Mouse (Mus musculus): ENCODE results near the gene Shb. TPM values are rescaled to one million over a fixed set of nuclear protein-coding genes. Genes with fewer than 3 reads are reported as not detected.

Shb gene
- polyA plus RNA-seq, 1 experiment from 2014 or later = 5.8 TPM

- Histone ChIP-seq H3K4me2 (ENCODE audit: low read depth, low read length) (no peak overlapping the region), H3K36me3 (replicated peaks; ENCODE audit: control insufficient read depth, insufficient read depth, low read depth, low read length) (no peaks in the 10 kb centered on the region), H3K27ac (replicated peaks; ENCODE audit: low read depth, low read length) (no peak overlapping the region), H3K4me3 (ENCODE audit: low read depth, low read length) (no peak overlapping the region), H3K9ac (replicated peaks; ENCODE audit: low read length) (no peak overlapping the region), H3K4me1 (ENCODE audit: control insufficient read depth, insufficient read depth, low read length) (peaks cover under 1% of the 10 kb centered on the region), H3K27me3 (ENCODE audit: control insufficient read depth, insufficient read depth, low read length) (no peaks in the 10 kb centered on the region), H3K9me3 (replicated peaks; ENCODE audit: control insufficient read depth, low read length) (no peaks in the 10 kb centered on the region)
- no peak for ATAC-seq (replicated peaks; ENCODE audit: insufficient number of reproducible peaks, low FRiP score, low TSS enrichment, low read depth)
- no peak for DNase-seq (ENCODE audit: low spot score)
- 74% methylated on average over 3 of the region's 3 CpGs for WGBS
Observed at GRCm38 (mm10) chr4:45442237-45442636, 90.0 kb downstream of the Shb start.

- Histone ChIP-seq H3K4me2 (ENCODE audit: low read depth, low read length) (no peak overlapping the region), H3K9ac (replicated peaks; ENCODE audit: low read length) (no peak overlapping the region)
Observed at GRCm38 (mm10) chr4:45441778-45442177, 90.5 kb downstream of the Shb start.

DNA sequence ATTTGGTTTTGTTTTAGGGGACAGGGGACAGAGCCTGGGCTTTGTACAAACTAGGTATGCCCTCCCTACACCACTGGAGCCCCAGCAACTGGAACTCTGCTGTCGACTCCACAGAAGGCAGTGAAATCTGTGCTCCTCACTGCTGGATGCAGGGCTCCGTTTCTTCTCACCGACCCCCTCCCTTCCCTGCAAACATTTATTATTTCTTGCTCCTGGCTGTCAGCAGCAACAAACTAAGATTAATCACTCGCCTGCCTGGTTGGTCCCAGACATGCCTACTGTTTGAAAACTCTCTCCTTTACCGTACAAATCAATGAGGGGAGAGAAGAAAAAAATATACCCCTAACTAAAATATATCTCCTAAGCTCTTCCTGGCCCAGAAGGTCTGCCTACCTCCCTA is 93.0 kb downstream of the Shb start:
- H3K27ac ChIP-seq (replicated peaks; ENCODE audit: low read depth, low read length) = no peak overlapping the region
- H3K9ac ChIP-seq (replicated peaks; ENCODE audit: low read length) = no peak overlapping the region
- H3K27me3 ChIP-seq (ENCODE audit: control insufficient read depth, insufficient read depth, low read length) = no peaks in the 10 kb centered on the region
- ATAC-seq (replicated peaks; ENCODE audit: insufficient number of reproducible peaks, low FRiP score, low TSS enrichment, low read depth) (no peak), DNase-seq (ENCODE audit: low spot score) (no peak)
- WGBS = 58% methylated on average over 5 of the region's 5 CpGs
- no peak overlapping the region for H3K4me2 ChIP-seq (ENCODE audit: low read depth, low read length)
- no peaks in the 10 kb centered on the region for H3K9me3 ChIP-seq (replicated peaks; ENCODE audit: control insufficient read depth, low read length)
- H3K4me3 ChIP-seq (ENCODE audit: low read depth, low read length) = no peak overlapping the region
- peaks cover 10% of the 10 kb centered on the region for H3K4me1 ChIP-seq (ENCODE audit: control insufficient read depth, insufficient read depth, low read length)
- H3K36me3 ChIP-seq (replicated peaks; ENCODE audit: control insufficient read depth, insufficient read depth, low read depth, low read length) = no peaks in the 10 kb centered on the region

More at GRCm38 (mm10) chr4:45441778-45442177, 90.5 kb downstream of the Shb start:
- 40% methylated on average over 1 of the region's 1 CpGs for WGBS
- no peak overlapping the region for H3K27ac ChIP-seq (replicated peaks; ENCODE audit: low read depth, low read length)
- H3K36me3 ChIP-seq (replicated peaks; ENCODE audit: control insufficient read depth, insufficient read depth, low read depth, low read length) = no peaks in the 10 kb centered on the region
- DNase-seq (ENCODE audit: low spot score) (no peak), ATAC-seq (replicated peaks; ENCODE audit: insufficient number of reproducible peaks, low FRiP score, low TSS enrichment, low read depth) (no peak)
- no peak overlapping the region for H3K4me3 ChIP-seq (ENCODE audit: low read depth, low read length)
- no peaks in the 10 kb centered on the region for H3K9me3 ChIP-seq (replicated peaks; ENCODE audit: control insufficient read depth, low read length)
- H3K27me3 ChIP-seq (ENCODE audit: control insufficient read depth, insufficient read depth, low read length) = no peaks in the 10 kb centered on the region
- H3K4me1 ChIP-seq (ENCODE audit: control insufficient read depth, insufficient read depth, low read length) = peaks cover 5% of the 10 kb centered on the region

DNA sequence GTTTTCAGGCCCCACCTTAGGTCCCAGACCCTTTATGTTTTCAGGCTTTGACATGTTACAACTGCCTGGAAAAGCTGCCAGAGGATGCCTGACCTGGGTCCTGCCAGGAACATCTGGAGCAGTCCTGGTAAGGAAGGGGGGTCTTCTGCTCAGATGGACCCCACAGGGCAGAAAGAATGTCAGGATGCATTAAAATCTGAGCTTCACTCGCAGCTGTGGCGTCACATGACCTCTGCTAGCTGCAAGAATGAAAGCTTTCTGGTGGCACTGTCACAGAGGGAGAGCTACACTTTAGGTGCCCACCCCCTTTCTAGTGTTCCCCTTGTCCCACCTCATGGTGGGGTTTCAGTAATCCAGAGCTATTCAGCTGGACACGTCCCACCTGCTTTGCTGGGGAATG is 95.3 kb downstream of the Shb start:
- no peak overlapping the region for H3K9ac ChIP-seq (replicated peaks; ENCODE audit: low read length)
- no peaks in the 10 kb centered on the region for H3K36me3 ChIP-seq (replicated peaks; ENCODE audit: control insufficient read depth, insufficient read depth, low read depth, low read length)
- H3K27me3 ChIP-seq (ENCODE audit: control insufficient read depth, insufficient read depth, low read length) = no peaks in the 10 kb centered on the region
- H3K9me3 ChIP-seq (replicated peaks; ENCODE audit: control insufficient read depth, low read length) = no peaks in the 10 kb centered on the region
- H3K4me2 ChIP-seq (ENCODE audit: low read depth, low read length) = no peak overlapping the region
- peaks cover 10% of the 10 kb centered on the region for H3K4me1 ChIP-seq (ENCODE audit: control insufficient read depth, insufficient read depth, low read length)
- peak; percentile 28 for DNase-seq (ENCODE audit: low spot score)
- no peak overlapping the region for H3K27ac ChIP-seq (replicated peaks; ENCODE audit: low read depth, low read length)
- ATAC-seq (replicated peaks; ENCODE audit: insufficient number of reproducible peaks, low FRiP score, low TSS enrichment, low read depth) = no peak
- WGBS = 29% methylated on average over 3 of the region's 3 CpGs
- H3K4me3 ChIP-seq (ENCODE audit: low read depth, low read length) = no peak overlapping the region

GRCm38 (mm10) chr4:45436383-45436913 is 95.8 kb downstream of the Shb start:
- H3K9ac ChIP-seq (replicated peaks; ENCODE audit: low read length) = no peak overlapping the region
- H3K4me3 ChIP-seq (ENCODE audit: low read depth, low read length) = no peak overlapping the region
- no peak overlapping the region for H3K4me2 ChIP-seq (ENCODE audit: low read depth, low read length)
- H3K27ac ChIP-seq (replicated peaks; ENCODE audit: low read depth, low read length) = no peak overlapping the region
- peaks cover 10% of the 10 kb centered on the region for H3K4me1 ChIP-seq (ENCODE audit: control insufficient read depth, insufficient read depth, low read length)
- DNase-seq (ENCODE audit: low spot score) = no peak
- H3K36me3 ChIP-seq (replicated peaks; ENCODE audit: control insufficient read depth, insufficient read depth, low read depth, low read length) = no peaks in the 10 kb centered on the region
- ATAC-seq (replicated peaks; ENCODE audit: insufficient number of reproducible peaks, low FRiP score, low TSS enrichment, low read depth) = peak; percentile 50; the same call in 1 of the 2 replicates
- 55% methylated on average over 7 of the region's 7 CpGs for WGBS
- H3K27me3 ChIP-seq (ENCODE audit: control insufficient read depth, insufficient read depth, low read length) = no peaks in the 10 kb centered on the region
- no peaks in the 10 kb centered on the region for H3K9me3 ChIP-seq (replicated peaks; ENCODE audit: control insufficient read depth, low read length)

GRCm38 (mm10) chr4:45435899-45436298 is 96.4 kb downstream of the Shb start:
- H3K4me2 ChIP-seq (ENCODE audit: low read depth, low read length) = no peak overlapping the region
- no peak for DNase-seq (ENCODE audit: low spot score)
- H3K36me3 ChIP-seq (replicated peaks; ENCODE audit: control insufficient read depth, insufficient read depth, low read depth, low read length) = no peaks in the 10 kb centered on the region
- WGBS = 57% methylated on average over 2 of the region's 2 CpGs
- no peak overlapping the region for H3K27ac ChIP-seq (replicated peaks; ENCODE audit: low read depth, low read length)
- H3K9me3 ChIP-seq (replicated peaks; ENCODE audit: control insufficient read depth, low read length) = no peaks in the 10 kb centered on the region
- no peak overlapping the region for H3K9ac ChIP-seq (replicated peaks; ENCODE audit: low read length)
- H3K4me3 ChIP-seq (ENCODE audit: low read depth, low read length) = no peak overlapping the region
- H3K4me1 ChIP-seq (ENCODE audit: control insufficient read depth, insufficient read depth, low read length) = peaks cover 10% of the 10 kb centered on the region
- ATAC-seq (replicated peaks; ENCODE audit: insufficient number of reproducible peaks, low FRiP score, low TSS enrichment, low read depth) = no peak
- no peaks in the 10 kb centered on the region for H3K27me3 ChIP-seq (ENCODE audit: control insufficient read depth, insufficient read depth, low read length)

DNA sequence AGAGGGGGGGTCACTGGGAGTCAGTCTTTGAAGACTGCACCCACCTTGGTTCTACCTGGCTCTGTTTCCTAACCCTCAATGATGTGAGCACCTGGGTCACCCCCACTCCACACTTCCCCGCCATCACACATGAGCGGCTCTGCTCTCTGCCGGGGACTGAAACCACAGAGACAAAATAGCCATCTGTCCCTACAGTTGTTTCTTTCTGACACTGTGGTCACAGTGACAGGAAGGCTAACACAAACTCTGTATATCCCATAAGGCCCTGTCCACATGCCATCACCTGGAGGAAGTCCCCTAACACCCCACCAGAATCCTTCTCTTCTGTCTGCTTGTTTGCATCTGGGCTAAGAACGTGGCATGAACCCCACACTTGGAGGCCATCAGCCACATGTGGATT is 97.6 kb downstream of the Shb start:
- H3K36me3 ChIP-seq (replicated peaks; ENCODE audit: control insufficient read depth, insufficient read depth, low read depth, low read length) = no peaks in the 10 kb centered on the region
- DNase-seq (ENCODE audit: low spot score) = no peak
- WGBS = 76% methylated on average over 4 of the region's 4 CpGs
- H3K27ac ChIP-seq (replicated peaks; ENCODE audit: low read depth, low read length) = no peak overlapping the region
- no peak overlapping the region for H3K9ac ChIP-seq (replicated peaks; ENCODE audit: low read length)
- H3K27me3 ChIP-seq (ENCODE audit: control insufficient read depth, insufficient read depth, low read length) = no peaks in the 10 kb centered on the region
- H3K9me3 ChIP-seq (replicated peaks; ENCODE audit: control insufficient read depth, low read length) = no peaks in the 10 kb centered on the region
- ATAC-seq (replicated peaks; ENCODE audit: insufficient number of reproducible peaks, low FRiP score, low TSS enrichment, low read depth) = no peak
- peaks cover 10% of the 10 kb centered on the region for H3K4me1 ChIP-seq (ENCODE audit: control insufficient read depth, insufficient read depth, low read length)
- no peak overlapping the region for H3K4me3 ChIP-seq (ENCODE audit: low read depth, low read length)
- no peak overlapping the region for H3K4me2 ChIP-seq (ENCODE audit: low read depth, low read length)

GRCm38 (mm10) chr4:45434071-45434470 is 98.2 kb downstream of the Shb start:
- WGBS = 75% methylated on average over 12 of the region's 12 CpGs

More at GRCm38 (mm10) chr4:45434071-45434470, 98.2 kb downstream of the Shb start:
- no peak overlapping the region for H3K27ac ChIP-seq (replicated peaks; ENCODE audit: low read depth, low read length)
- DNase-seq (ENCODE audit: low spot score) (no peak), ATAC-seq (replicated peaks; ENCODE audit: insufficient number of reproducible peaks, low FRiP score, low TSS enrichment, low read depth) (no peak)
- no peaks in the 10 kb centered on the region for H3K36me3 ChIP-seq (replicated peaks; ENCODE audit: control insufficient read depth, insufficient read depth, low read depth, low read length)
- no peaks in the 10 kb centered on the region for H3K27me3 ChIP-seq (ENCODE audit: control insufficient read depth, insufficient read depth, low read length)
- H3K9ac ChIP-seq (replicated peaks; ENCODE audit: low read length) = no peak overlapping the region
- H3K9me3 ChIP-seq (replicated peaks; ENCODE audit: control insufficient read depth, low read length) = no peaks in the 10 kb centered on the region
- peaks cover 10% of the 10 kb centered on the region for H3K4me1 ChIP-seq (ENCODE audit: control insufficient read depth, insufficient read depth, low read length)
- H3K4me3 ChIP-seq (ENCODE audit: low read depth, low read length) = no peak overlapping the region
- no peak overlapping the region for H3K4me2 ChIP-seq (ENCODE audit: low read depth, low read length)
